Mouse (Mus musculus) G1E-ER4 (cell line): ENCODE data around the gene Amn. TPM values are rescaled to one million over a fixed set of nuclear protein-coding genes. Genes with fewer than 3 reads are reported as not detected.

Experiments used
- GATA1 ChIP-seq: IDR thresholded peaks from one replicate; pipeline ENCODE4 v1.8.0; 2012; ENCODE audit warnings: low read length, inconsistent platforms
- polyA plus RNA-seq: library from polyadenylated mRNA; stranded (reverse); fragments of >175 nt; gene quantifications from 2 replicates; pipeline ENCODE4 v1.2.3, GENCODE M21; 2012

Amn gene
- polyA plus RNA-seq, 1 experiment, result not detected

- TF ChIP-seq GATA1, result no peak
These were observed 30.6 kb downstream of the Amn start for GRCm38 (mm10) chr12:111301322-111302017.

DNA sequence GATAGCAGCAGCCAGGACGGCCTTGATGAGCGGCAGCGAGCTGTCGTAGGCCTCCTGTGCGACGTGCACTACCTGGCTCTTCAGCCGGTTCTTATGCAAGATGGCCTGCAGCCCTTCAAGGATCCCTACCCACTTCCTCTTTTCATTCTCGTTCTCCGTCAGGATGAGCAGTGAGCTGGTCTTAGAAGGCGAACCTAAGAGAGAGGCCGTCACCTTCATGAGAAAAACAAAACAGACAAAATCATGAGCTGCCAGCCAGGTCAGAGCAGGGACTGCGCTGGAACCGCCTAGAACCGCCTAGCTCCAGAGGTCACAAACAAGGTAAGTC is 31.1 kb downstream of the Amn start:
- TF ChIP-seq GATA1, result no peak

DNA sequence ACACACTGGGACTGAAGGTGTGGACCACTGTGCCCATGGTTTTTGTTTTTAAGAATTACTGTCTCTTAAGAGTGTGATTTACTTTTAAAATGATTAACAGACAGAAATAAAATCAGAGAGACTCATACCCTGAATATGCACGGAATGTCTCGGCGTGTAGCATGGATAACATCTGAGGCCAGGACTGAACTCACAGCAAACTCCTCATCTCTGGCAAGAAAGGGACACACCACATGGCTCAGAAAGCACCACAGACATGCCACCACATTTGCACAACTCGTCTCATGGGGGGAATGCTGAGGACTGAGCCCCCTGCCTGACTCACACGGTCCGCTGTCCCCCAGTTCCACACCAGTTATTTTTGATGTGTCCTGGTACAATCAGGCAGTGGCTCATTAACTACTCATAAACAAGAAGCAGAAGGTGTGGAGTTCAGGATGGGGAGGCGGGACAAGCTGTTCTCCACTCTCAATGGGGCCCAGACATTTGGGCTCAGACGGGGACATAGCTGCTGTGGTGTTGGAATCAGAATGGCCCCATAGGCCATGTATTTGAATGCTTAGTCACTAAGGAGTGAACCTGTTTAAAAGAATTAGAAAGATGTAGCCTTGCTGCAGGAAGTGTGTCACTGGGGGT is 32.9 kb downstream of the Amn start:
- TF ChIP-seq GATA1, result no peak

- TF ChIP-seq GATA1, result no peak
These were observed 35.9 kb downstream of the Amn start for GRCm38 (mm10) chr12:111306821-111307220.

GRCm38 (mm10) chr12:111309256-111309655 is 38.4 kb downstream of the Amn start:
- TF ChIP-seq GATA1, result no peak

GRCm38 (mm10) chr12:111309931-111310330 is 39.0 kb downstream of the Amn start:
- TF ChIP-seq GATA1, result no peak

- TF ChIP-seq GATA1, result no peak
These were observed 40.9 kb downstream of the Amn start for GRCm38 (mm10) chr12:111311775-111312174.

- no peak for TF ChIP-seq GATA1
These were observed 43.4 kb downstream of the Amn start for GRCm38 (mm10) chr12:111314273-111314672.

- no peak for TF ChIP-seq GATA1
These were observed 46.8 kb downstream of the Amn start for GRCm38 (mm10) chr12:111317694-111318093.

DNA sequence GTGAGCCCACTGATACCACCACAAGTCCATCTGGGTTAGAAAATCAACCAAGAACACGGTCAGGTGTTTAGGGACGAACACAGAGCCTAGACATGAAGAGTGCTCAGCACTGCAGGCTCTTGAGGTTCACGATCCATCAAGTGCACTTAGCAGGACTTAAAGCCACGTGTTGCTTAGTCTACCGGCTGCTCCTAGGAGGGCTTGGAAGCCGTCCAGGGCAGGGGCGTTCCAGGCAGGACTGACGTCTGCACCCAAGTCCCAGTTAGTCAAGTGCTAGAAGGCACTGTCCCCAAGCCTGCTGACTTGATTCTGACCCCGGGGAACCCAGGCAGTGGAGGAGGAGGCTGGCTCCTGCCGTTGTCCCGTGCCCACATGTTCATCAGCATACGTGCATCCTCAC is 49.7 kb downstream of the Amn start:
- no peak for TF ChIP-seq GATA1

GRCm38 (mm10) chr12:111321832-111322231 is 50.9 kb downstream of the Amn start:
- TF ChIP-seq GATA1, result no peak

- no peak for TF ChIP-seq GATA1
These were observed 52.5 kb downstream of the Amn start for GRCm38 (mm10) chr12:111323423-111323822.

- TF ChIP-seq GATA1, result no peak
These were observed 53.6 kb downstream of the Amn start for GRCm38 (mm10) chr12:111324536-111324935.

GRCm38 (mm10) chr12:111324949-111325348 is 54.1 kb downstream of the Amn start:
- TF ChIP-seq GATA1, result no peak

GRCm38 (mm10) chr12:111325744-111326424 is 55.0 kb downstream of the Amn start:
- TF ChIP-seq GATA1, result no peak

Other genes with a start within 250 kb of the Amn start
- 47.2 and 54.2 TPM in 2 replicates for gene Rcor1, start 231.7 kb upstream of the Amn start, polyA plus RNA-seq
- gene Traf3, start 104.7 kb upstream of the Amn start, polyA plus RNA-seq, result not detected in 2 replicates
- gene 4930595D18Rik, start 86.6 kb upstream of the Amn start, polyA plus RNA-seq, result not detected in 2 replicates
- gene Cdc42bpb, start 106.6 kb downstream of the Amn start, polyA plus RNA-seq, result not detected in 2 replicates
- not detected in 2 replicates for gene Lbhd2, start 135.7 kb downstream of the Amn start, polyA plus RNA-seq
- gene Exoc3l4, start 145.9 kb downstream of the Amn start, polyA plus RNA-seq, result 0.06 and 0.21 TPM in 2 replicates
- gene Tnfaip2, start 171.4 kb downstream of the Amn start, polyA plus RNA-seq, result 79.9 and 123 TPM in 2 replicates
- not detected in 2 replicates for gene Gm266, start 214.7 kb downstream of the Amn start, polyA plus RNA-seq